Mouse (Mus musculus): Measurements from ENCODE around the gene Gm37240.

GRCm38 (mm10) chr3:84732516-84732915, 1154.8 kb downstream of the Gm37240 start:
- no peak for TF ChIP-seq CTCF (IDR thresholded peaks at IDR 0.05; ENCODE audit: insufficient read depth, low read depth, low read length)
- no peak for TF ChIP-seq POLR2A (IDR thresholded peaks at IDR 0.05; ENCODE audit: insufficient read depth, low read depth, low read length)

All from olfactory bulb, adult 2 months (tissue).